Mouse (Mus musculus) bone marrow macrophage, adult 2 months (primary cell): ENCODE measurements around the gene Gdpgp1.

Source experiments
- CTCF ChIP-seq: IDR thresholded peaks from 2 replicates; pipeline ENCODE4 v1.5.1; 2012; ENCODE audit warnings: low read depth, mild to moderate bottlenecking, low read length, moderate library complexity
- POLR2A ChIP-seq: IDR thresholded peaks from 2 replicates; pipeline ENCODE4 v1.6.1; 2012; ENCODE audit warnings: mild to moderate bottlenecking, low read depth, low read length, borderline replicate concordance

GRCm38 (mm10) chr7:80280998-80281397, 48.3 kb downstream of the Gdpgp1 start:
- TF ChIP-seq POLR2A (no peak), CTCF (no peak)
